In the genomic region with DNA sequence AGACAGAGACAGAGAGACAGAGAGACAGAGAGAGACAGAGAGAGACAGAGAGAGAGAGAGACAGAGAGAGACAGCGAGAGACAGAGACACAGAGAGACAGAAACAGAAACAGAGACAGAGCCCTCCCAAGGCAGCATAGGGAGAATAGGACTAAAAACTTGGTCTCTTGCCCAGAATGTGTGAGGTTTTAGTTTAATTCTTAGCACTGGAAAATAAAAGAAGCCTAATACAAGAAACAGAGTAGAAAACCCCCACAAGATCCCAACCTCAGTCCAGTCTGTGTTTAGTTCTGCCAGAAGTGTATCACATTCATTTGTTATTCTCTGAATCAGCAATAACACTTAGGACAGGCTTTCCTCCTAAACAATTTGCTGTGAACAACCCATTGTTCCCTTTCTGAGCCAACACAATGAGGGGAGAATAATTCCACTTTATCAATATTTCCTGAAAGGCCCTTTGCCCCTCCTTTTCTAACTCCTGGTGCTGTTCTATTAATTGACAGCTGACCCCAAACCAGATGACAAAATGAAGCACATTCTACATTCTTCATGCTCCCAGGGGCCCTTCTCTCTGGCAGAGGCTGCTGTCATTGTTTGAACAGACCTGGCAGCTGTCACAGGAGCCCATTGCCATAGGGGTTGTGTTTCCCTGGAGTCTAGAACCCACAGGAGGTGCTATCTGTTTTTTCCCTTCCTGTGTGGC, we compare ENCODE assay signal across 11 mouse cellular contexts. TPM values are rescaled to one million over a fixed set of nuclear protein-coding genes. Genes with fewer than 3 reads are reported as not detected.
A peak's percentile ranks its signal among the peaks of the same experiment; 100 is the strongest.
DNase-seq lines count a peak whose midpoint lies in the region; ATAC-seq and TF ChIP-seq lines count a peak whose summit lies in the region.
"Had no signal": no experiment of that assay in that cellular context is flagged by ENCODE, and none has a peak within 500 bp of the region (broad histone marks: within the 10 kb centered on the region; RNA-seq: fewer than 3 reads in every experiment).

No protein-coding gene starts in this region.

- no peak for TF ChIP-seq CTCF in forebrain, postnatal 0 days (IDR thresholded peaks at IDR 0.05; ENCODE audit: low read depth)

- peaks cover 6% of the 10 kb centered on the region for H3K4me1 ChIP-seq in forebrain, embryonic 13.5 days
- H3K4me1 ChIP-seq in forebrain, postnatal 0 days (ENCODE audit: insufficient read depth), result no peaks in the 10 kb centered on the region
- H3K4me1 ChIP-seq in brown adipose tissue, adult 24 weeks (ENCODE audit: control insufficient read depth, insufficient read depth, insufficient read length, low read length), result peaks cover 16% of the 10 kb centered on the region
- no peaks in the 10 kb centered on the region for H3K4me1 ChIP-seq in limb, embryonic 14.5 days (ENCODE audit: control insufficient read depth, insufficient read depth, low read length)
- H3K4me1 ChIP-seq in kidney, embryonic 15.5 days, result no peaks in the 10 kb centered on the region
- H3K4me1 ChIP-seq in kidney, embryonic 14.5 days (ENCODE audit: control insufficient read depth, insufficient read depth, low read length), result no peaks in the 10 kb centered on the region

- intact Hi-C loops in gastrocnemius, postnatal 14 days (cut with DNase I; ENCODE audit: low total_unique reads), result no loop called here

- H3K9me3 ChIP-seq in forebrain, embryonic 13.5 days (replicated peaks), result no peaks in the 10 kb centered on the region
- no peaks in the 10 kb centered on the region for H3K9me3 ChIP-seq in forebrain, postnatal 0 days (ENCODE audit: low read length)
- no peaks in the 10 kb centered on the region for H3K9me3 ChIP-seq in limb, embryonic 14.5 days (ENCODE audit: control insufficient read depth, low read length)
- no peaks in the 10 kb centered on the region for H3K9me3 ChIP-seq in kidney, embryonic 15.5 days (replicated peaks)
- H3K9me3 ChIP-seq in kidney, embryonic 14.5 days (ENCODE audit: control insufficient read depth, low read length), result no peaks in the 10 kb centered on the region

- no peak overlapping the region for H3K27ac ChIP-seq in forebrain, embryonic 13.5 days
- H3K27ac ChIP-seq in forebrain, postnatal 0 days (ENCODE audit: low read depth, low read length), result no peak overlapping the region
- H3K27ac ChIP-seq in brown adipose tissue, adult 24 weeks (replicated peaks; ENCODE audit: low read depth, low read length), result peak overlapping the region; percentile 82
- H3K27ac ChIP-seq in limb, embryonic 14.5 days (replicated peaks; ENCODE audit: low read depth, low read length), result peak overlapping the region; percentile 44
- no peak overlapping the region for H3K27ac ChIP-seq in kidney, embryonic 15.5 days
- no peak overlapping the region for H3K27ac ChIP-seq in kidney, embryonic 14.5 days (ENCODE audit: low read depth, low read length)

- no peak overlapping the region for H3K4me3 ChIP-seq in forebrain, embryonic 13.5 days
- H3K4me3 ChIP-seq in forebrain, postnatal 0 days (ENCODE audit: low read depth, low read length), result no peak overlapping the region
- no peak overlapping the region for H3K4me3 ChIP-seq in brown adipose tissue, adult 24 weeks (ENCODE audit: insufficient read depth, low read depth, low read length)
- no peak overlapping the region for H3K4me3 ChIP-seq in limb, embryonic 14.5 days (replicated peaks; ENCODE audit: low read length)
- H3K4me3 ChIP-seq in kidney, embryonic 15.5 days (replicated peaks), result no peak overlapping the region
- H3K4me3 ChIP-seq in kidney, embryonic 14.5 days (ENCODE audit: low read length), result no peak overlapping the region
- H3K4me3 ChIP-seq: myocyte had no signal

- WGBS in forebrain, embryonic 13.5 days, result 88% methylated on average over 1 of the region's 1 CpGs
- 85% methylated on average over 1 of the region's 1 CpGs for WGBS in forebrain, postnatal 0 days
- WGBS in limb, embryonic 14.5 days, result 93% methylated on average over 1 of the region's 1 CpGs
- WGBS in kidney, embryonic 15.5 days, result 94% methylated on average over 1 of the region's 1 CpGs
- 92% methylated on average over 1 of the region's 1 CpGs for WGBS in kidney, embryonic 14.5 days

- no peak overlapping the region for H3K4me2 ChIP-seq in forebrain, embryonic 13.5 days
- no peak overlapping the region for H3K4me2 ChIP-seq in forebrain, postnatal 0 days (ENCODE audit: low read depth)
- H3K4me2 ChIP-seq in limb, embryonic 14.5 days (replicated peaks; ENCODE audit: low read depth, low read length, severe bottlenecking), result no peak overlapping the region
- no peak overlapping the region for H3K4me2 ChIP-seq in kidney, embryonic 15.5 days
- no peak overlapping the region for H3K4me2 ChIP-seq in kidney, embryonic 14.5 days (replicated peaks; ENCODE audit: low read depth, low read length)
- H3K4me2 ChIP-seq: liver, embryonic 11.5 days had no signal

- no peak overlapping the region for H3K9ac ChIP-seq in forebrain, embryonic 13.5 days
- no peak overlapping the region for H3K9ac ChIP-seq in forebrain, postnatal 0 days
- H3K9ac ChIP-seq in limb, embryonic 14.5 days (ENCODE audit: low read depth, low read length, severe bottlenecking), result no peak overlapping the region
- H3K9ac ChIP-seq in kidney, embryonic 15.5 days, result no peak overlapping the region
- H3K9ac ChIP-seq in kidney, embryonic 14.5 days (ENCODE audit: low read depth, low read length), result no peak overlapping the region

- no peaks in the 10 kb centered on the region for H3K27me3 ChIP-seq in forebrain, embryonic 13.5 days
- no peaks in the 10 kb centered on the region for H3K27me3 ChIP-seq in forebrain, postnatal 0 days (ENCODE audit: insufficient read depth, low read length)
- H3K27me3 ChIP-seq in limb, embryonic 14.5 days (ENCODE audit: control insufficient read depth, insufficient read depth, low read length), result no peaks in the 10 kb centered on the region
- H3K27me3 ChIP-seq in kidney, embryonic 15.5 days, result no peaks in the 10 kb centered on the region
- H3K27me3 ChIP-seq in kidney, embryonic 14.5 days (ENCODE audit: control insufficient read depth, insufficient read depth, low read length), result no peaks in the 10 kb centered on the region

- ATAC-seq in forebrain, embryonic 13.5 days, result peak; percentile 36; the same call in 1 of the 2 replicates
- ATAC-seq in forebrain, postnatal 0 days, result no peak
- ATAC-seq in limb, embryonic 14.5 days (ENCODE audit: low FRiP score, low read depth), result peak; percentile 57
- no peak for ATAC-seq in kidney, embryonic 15.5 days (replicated peaks; ENCODE audit: low FRiP score)
- no peak for ATAC-seq in kidney, embryonic 14.5 days (ENCODE audit: low FRiP score, low TSS enrichment)

- TF ChIP-seq POLR2A in limb, embryonic 14.5 days (IDR thresholded peaks at IDR 0.05; ENCODE audit: borderline replicate concordance, extremely low read depth, insufficient read depth, insufficient read length), result no peak

- H3K36me3 ChIP-seq in forebrain, embryonic 13.5 days (ENCODE audit: poor library complexity, severe bottlenecking), result no peaks in the 10 kb centered on the region
- no peaks in the 10 kb centered on the region for H3K36me3 ChIP-seq in forebrain, postnatal 0 days (ENCODE audit: insufficient read depth)
- no peaks in the 10 kb centered on the region for H3K36me3 ChIP-seq in limb, embryonic 14.5 days (ENCODE audit: control insufficient read depth, insufficient read depth, low read length)
- no peaks in the 10 kb centered on the region for H3K36me3 ChIP-seq in kidney, embryonic 15.5 days
- H3K36me3 ChIP-seq in kidney, embryonic 14.5 days (ENCODE audit: control insufficient read depth, insufficient read depth, low read length), result no peaks in the 10 kb centered on the region

- no peak for DNase-seq in forebrain, postnatal 0 days
- DNase-seq in gastrocnemius, postnatal 14 days, result peak; percentile 51
- peak; percentile 76 for DNase-seq in limb, embryonic 14.5 days (ENCODE audit: low spot score)
- DNase-seq in right cerebral cortex, postnatal 10 days (ENCODE audit: low spot score in 2 of 2), result no peak
- DNase-seq: kidney, adult 11 months had no signal

RNA-seq across cellular contexts. Expression of gene Rnf152, which starts 44.5 kb away (rescaled TPM):
- polyA plus RNA-seq in forebrain, embryonic 13.5 days (2015; fragmentation: Nextera tagmentation; extraction: Ambion mirVana), result 3.8 and 4.8 TPM in 2 replicates
- 12.5 and 15.8 TPM in 2 replicates for total RNA-seq in forebrain, postnatal 0 days (2014; rRNA removed)
- 4.0 and 9.6 TPM in 2 replicates for polyA plus RNA-seq in forebrain, postnatal 0 days (2015; fragmentation: Nextera tagmentation; extraction: Ambion mirVana)
- polyA plus RNA-seq in brown adipose tissue, adult 24 weeks (2012; ENCODE audit: insufficient read depth, insufficient read length, missing spikeins), result 12.9 and 15.9 TPM in 2 replicates
- 1 to 10 TPM; 1.3 to 1.5 TPM for total RNA-seq in gastrocnemius, postnatal 14 days (2021)
- 1.6 and 2.1 TPM in 2 replicates for polyA plus RNA-seq in limb, embryonic 14.5 days (2012; rRNA removed)
- polyA plus RNA-seq in limb, embryonic 14.5 days (2014; fragmentation: Nextera tagmentation; extraction: Ambion mirVana), result 1.5 and 1.8 TPM in 2 replicates
- polyA plus RNA-seq in kidney, embryonic 15.5 days (2015; fragmentation: Nextera tagmentation; extraction: Ambion mirVana), result 0.80 and 0.83 TPM in 2 replicates
- 0.51 and 0.99 TPM in 2 replicates for polyA plus RNA-seq in kidney, embryonic 14.5 days (2014; fragmentation: Nextera tagmentation; extraction: Ambion mirVana)

Comparison
In these comparisons a context has a peak if more than half of its experiments do, and no peak if none do; other contexts are left out.
1. ATAC-seq: peak in forebrain, embryonic 13.5 days (single experiment) and limb, embryonic 14.5 days (single experiment); none in forebrain, postnatal 0 days (single experiment), kidney, embryonic 15.5 days (single experiment) and kidney, embryonic 14.5 days (single experiment).
2. H3K27ac ChIP-seq: peak in brown adipose tissue, adult 24 weeks (single experiment) and limb, embryonic 14.5 days (single experiment); none in forebrain, embryonic 13.5 days (single experiment), forebrain, postnatal 0 days (single experiment), kidney, embryonic 15.5 days (single experiment) and kidney, embryonic 14.5 days (single experiment).
3. DNase-seq: peak in gastrocnemius, postnatal 14 days (single experiment) and limb, embryonic 14.5 days (single experiment); none in forebrain, postnatal 0 days (single experiment) and right cerebral cortex, postnatal 10 days (0 of 2).